Mouse (Mus musculus) megakaryocyte, embryonic 14.5 days (primary cell): Measurements from ENCODE around the gene Daam2.

Experiments
- FLI1 ChIP-seq: IDR thresholded peaks from 2 replicates; pipeline ENCODE4 v1.6.1; 2012; ENCODE audit warnings: low read length, inconsistent platforms, mixed read lengths
- GATA1 ChIP-seq: IDR thresholded peaks from 3 replicates; pipeline ENCODE4 v1.6.1; 2012; ENCODE audit warnings: mixed read lengths, low read length, inconsistent platforms, borderline replicate concordance

GRCm38 (mm10) chr17:49477370-49477769 lies 86.8 kb downstream of the Daam2 start:
- no peak for TF ChIP-seq FLI1
- no peak for TF ChIP-seq GATA1
